Mouse (Mus musculus): ENCODE results near the gene Sae1. TPM values are rescaled to one million over a fixed set of nuclear protein-coding genes. Genes with fewer than 3 reads are reported as not detected.
A peak's percentile ranks its signal among the peaks of the same experiment; 100 is the strongest.

The Sae1 gene
- polyA plus RNA-seq, 1 experiment from 2014 or later: 184 TPM

DNA sequence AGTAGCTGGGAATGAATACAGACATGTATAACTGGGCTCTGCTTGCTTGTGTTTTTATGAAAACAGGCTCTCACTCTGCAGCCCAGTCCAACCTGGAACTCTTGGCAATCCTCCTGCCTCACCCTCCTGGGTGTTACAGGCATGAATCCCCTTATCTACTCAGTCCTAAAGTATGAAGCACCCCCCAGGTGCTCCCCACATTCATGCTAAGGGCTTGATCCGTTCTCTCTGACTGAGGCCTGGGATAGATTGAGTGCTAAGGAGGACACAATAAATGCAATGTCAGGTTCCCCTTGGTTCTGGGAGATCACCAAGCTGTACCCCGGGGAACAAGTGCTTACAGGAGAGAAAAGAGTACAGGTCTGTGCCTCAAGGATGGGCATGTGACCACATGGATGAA is 90.0 kb downstream of the Sae1 start:
- ATAC-seq (replicated peaks; ENCODE audit: low FRiP score, low read depth): no peak
- Histone ChIP-seq H3K27ac (0 out of 2 replicates have a peak overlapping the region, but pooled peaks have one; percentile 76), H3K9me3 (replicated peaks; ENCODE audit: low read length) (no peaks in the 10 kb centered on the region), H3K9ac (ENCODE audit: low read depth, low read length) (no peak overlapping the region), H3K4me2 (ENCODE audit: low read length) (no peak overlapping the region), H3K4me1 (replicated peaks; ENCODE audit: insufficient read depth, low read length) (no peaks in the 10 kb centered on the region; the same call in 1 of the 2 replicates), H3K36me3 (ENCODE audit: insufficient read depth, low read length) (no peaks in the 10 kb centered on the region), H3K27me3 (ENCODE audit: insufficient read depth, low read length) (no peaks in the 10 kb centered on the region), H3K4me3 (replicated peaks; ENCODE audit: low read depth, low read length) (no peak overlapping the region)
- no peak for TF ChIP-seq CTCF (IDR thresholded peaks at IDR 0.05; ENCODE audit: low read depth)
- no peak for DNase-seq (ENCODE audit: low spot score)
- WGBS: 58% methylated on average over 2 of the region's 2 CpGs

DNA sequence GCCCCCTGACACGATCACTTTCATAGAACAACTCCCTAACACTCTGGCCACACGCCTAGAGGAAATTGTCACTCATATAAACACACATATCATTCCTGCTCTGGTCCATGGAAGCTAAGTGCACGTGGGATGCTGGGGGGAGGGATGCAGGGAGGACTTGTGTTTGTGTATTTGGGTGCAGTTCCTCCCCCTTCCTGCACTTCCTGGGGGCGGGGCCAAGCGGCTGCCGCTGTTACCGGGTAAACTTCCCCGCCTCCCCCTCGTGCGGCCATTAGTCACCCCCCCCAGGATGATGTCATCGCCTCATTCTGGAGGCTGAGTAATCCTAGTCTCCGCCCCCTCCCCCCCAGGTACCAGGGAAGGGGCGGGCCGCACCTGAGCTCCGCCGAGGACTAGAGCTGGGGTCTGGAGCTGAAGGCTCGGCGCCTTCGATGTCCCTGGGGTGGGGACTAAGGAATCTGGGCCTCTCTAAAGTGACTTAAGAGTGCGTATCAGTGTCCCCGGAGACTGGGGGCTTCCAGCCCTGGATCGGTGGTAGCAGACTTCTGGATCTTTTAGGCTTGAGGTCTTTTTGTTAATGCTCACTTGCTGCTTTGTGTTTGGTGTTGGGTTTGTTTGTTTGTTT is 90.7 kb downstream of the Sae1 start:
- Histone ChIP-seq H3K4me3 (replicated peaks; ENCODE audit: low read depth, low read length) (peak overlapping the region; percentile 16), H3K4me1 (replicated peaks; ENCODE audit: insufficient read depth, low read length) (no peaks in the 10 kb centered on the region; the same call in 1 of the 2 replicates), H3K9me3 (replicated peaks; ENCODE audit: low read length) (no peaks in the 10 kb centered on the region), H3K36me3 (ENCODE audit: insufficient read depth, low read length) (no peaks in the 10 kb centered on the region), H3K27me3 (ENCODE audit: insufficient read depth, low read length) (no peaks in the 10 kb centered on the region), H3K9ac (ENCODE audit: low read depth, low read length) (peak overlapping the region; percentile 38; the same call in 1 of the 2 replicates), H3K27ac (peak overlapping the region; percentile 76), H3K4me2 (ENCODE audit: low read length) (peak overlapping the region; percentile 52)
- 2% methylated on average over 22 of the region's 22 CpGs for WGBS
- peak; percentile 48 for ATAC-seq (replicated peaks; ENCODE audit: low FRiP score, low read depth)
- DNase-seq (ENCODE audit: low spot score): peak; percentile 96
- peak; percentile 41 for TF ChIP-seq CTCF (IDR thresholded peaks at IDR 0.05; ENCODE audit: low read depth)

DNA sequence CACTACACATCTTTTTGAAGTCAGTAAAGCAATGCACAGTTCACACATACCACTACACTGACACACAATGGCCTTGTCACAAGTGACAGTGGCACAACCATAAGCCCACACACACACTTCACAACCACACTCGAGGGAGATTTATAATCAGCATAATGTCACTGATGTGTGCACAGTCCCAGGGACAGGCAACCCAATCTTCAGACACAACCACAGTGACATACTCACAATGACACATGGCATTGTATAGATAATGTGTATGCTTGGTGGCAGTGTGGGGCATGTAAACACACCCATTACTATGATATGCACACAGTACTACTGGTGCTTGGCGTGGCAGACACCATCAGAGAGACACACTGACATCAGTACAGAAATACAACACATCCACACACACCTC is 91.5 kb downstream of the Sae1 start:
- ATAC-seq (replicated peaks; ENCODE audit: low FRiP score, low read depth) (no peak), DNase-seq (ENCODE audit: low spot score) (no peak)
- Histone ChIP-seq H3K4me3 (replicated peaks; ENCODE audit: low read depth, low read length) (no peak overlapping the region), H3K9me3 (replicated peaks; ENCODE audit: low read length) (no peaks in the 10 kb centered on the region), H3K27ac (peak overlapping the region; percentile 81), H3K4me1 (replicated peaks; ENCODE audit: insufficient read depth, low read length) (no peaks in the 10 kb centered on the region; the same call in 1 of the 2 replicates), H3K9ac (ENCODE audit: low read depth, low read length) (no peak overlapping the region), H3K36me3 (ENCODE audit: insufficient read depth, low read length) (no peaks in the 10 kb centered on the region), H3K4me2 (ENCODE audit: low read length) (no peak overlapping the region; the same call in 1 of the 2 replicates), H3K27me3 (ENCODE audit: insufficient read depth, low read length) (no peaks in the 10 kb centered on the region)
- 39% methylated on average over 2 of the region's 2 CpGs for WGBS
- no peak for TF ChIP-seq CTCF (IDR thresholded peaks at IDR 0.05; ENCODE audit: low read depth)

DNA sequence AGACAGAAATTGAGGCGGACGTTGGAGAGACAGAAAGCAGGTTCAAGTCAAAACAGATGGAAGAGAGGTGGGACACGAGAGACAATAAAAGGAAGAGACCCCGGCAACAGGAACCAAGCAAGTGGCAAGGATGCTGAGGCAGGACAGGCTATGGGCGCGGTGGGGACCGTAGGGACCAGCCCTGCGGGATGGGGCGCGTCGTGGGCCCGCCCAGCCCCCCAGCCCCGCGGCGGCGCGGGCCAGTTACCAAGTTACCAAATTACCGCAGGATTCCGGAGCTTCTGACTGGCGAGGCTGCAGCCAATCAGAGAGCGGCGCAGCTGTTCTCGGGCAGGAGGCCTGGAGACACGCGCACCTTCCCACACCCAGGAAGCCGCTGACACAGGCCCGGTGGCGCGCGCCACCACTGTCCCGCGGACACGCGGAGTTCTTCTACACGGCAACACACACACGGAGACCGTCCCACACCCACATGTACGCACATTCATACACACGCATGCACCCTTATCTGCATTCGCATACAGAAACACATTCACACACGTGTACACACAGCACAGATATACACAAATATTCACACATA is 92.2 kb downstream of the Sae1 start:
- peak; percentile 90 for DNase-seq (ENCODE audit: low spot score)
- peak overlapping the region; percentile 46 for H3K4me3 ChIP-seq (replicated peaks; ENCODE audit: low read depth, low read length)

DNA sequence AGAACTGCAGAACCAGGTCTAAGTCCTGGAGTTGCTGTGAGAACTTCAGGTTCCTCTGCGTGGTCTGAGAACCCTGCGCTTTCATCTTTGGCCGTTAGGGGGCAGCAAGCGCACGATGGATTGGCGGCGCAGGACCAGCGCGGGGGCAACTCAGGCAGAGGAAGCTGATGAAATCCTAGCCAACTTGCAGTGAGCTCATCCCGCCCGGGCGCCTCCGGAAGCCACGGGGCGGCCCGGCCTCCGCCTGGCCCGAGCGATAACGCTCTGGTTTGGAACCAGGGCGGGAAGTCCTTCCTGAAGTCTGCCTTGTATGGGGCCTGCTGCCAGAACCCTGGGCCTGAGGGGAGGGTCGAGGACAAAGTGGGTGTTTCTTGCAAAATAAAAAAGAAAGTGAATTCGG is 92.8 kb downstream of the Sae1 start:
- H3K9ac ChIP-seq (ENCODE audit: low read depth, low read length): peak overlapping the region; percentile 53

More for the DNA sequence above, 92.2 kb downstream of the Sae1 start:
- no peak for TF ChIP-seq CTCF (IDR thresholded peaks at IDR 0.05; ENCODE audit: low read depth)
- Histone ChIP-seq H3K9me3 (replicated peaks; ENCODE audit: low read length) (no peaks in the 10 kb centered on the region), H3K27ac (peak overlapping the region; percentile 81), H3K4me2 (ENCODE audit: low read length) (peak overlapping the region; percentile 65), H3K27me3 (ENCODE audit: insufficient read depth, low read length) (no peaks in the 10 kb centered on the region), H3K9ac (ENCODE audit: low read depth, low read length) (peak overlapping the region; percentile 53), H3K36me3 (ENCODE audit: insufficient read depth, low read length) (no peaks in the 10 kb centered on the region), H3K4me1 (replicated peaks; ENCODE audit: insufficient read depth, low read length) (no peaks in the 10 kb centered on the region; the same call in 1 of the 2 replicates)
- peak; percentile 37 for ATAC-seq (replicated peaks; ENCODE audit: low FRiP score, low read depth)
- WGBS: 2% methylated on average over 41 of the region's 41 CpGs

DNA sequence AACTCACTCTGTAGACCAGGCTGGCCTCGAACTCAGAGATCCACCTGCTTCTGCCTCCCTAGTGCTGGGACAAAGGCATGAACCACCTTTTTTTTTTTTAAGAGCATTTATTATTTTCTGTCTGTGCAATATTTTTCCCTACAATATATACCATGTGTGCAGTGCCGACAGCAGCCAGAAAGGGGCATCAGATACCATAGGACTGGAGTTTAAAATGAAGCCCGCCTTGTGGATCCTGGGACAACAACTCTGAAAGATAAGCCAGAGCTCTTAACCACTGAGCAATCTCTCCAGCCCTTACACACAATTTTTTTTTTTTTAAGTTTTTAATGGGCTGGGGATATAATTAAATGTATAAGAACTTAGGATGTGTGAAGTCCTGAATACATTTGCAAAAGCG is 93.3 kb downstream of the Sae1 start:
- no peaks in the 10 kb centered on the region for H3K4me1 ChIP-seq (replicated peaks; ENCODE audit: insufficient read depth, low read length)
- ATAC-seq (replicated peaks; ENCODE audit: low FRiP score, low read depth): no peak
- H3K4me3 ChIP-seq (replicated peaks; ENCODE audit: low read depth, low read length): 0 out of 2 replicates have a peak overlapping the region, but pooled peaks have one; percentile 46
- no peaks in the 10 kb centered on the region for H3K36me3 ChIP-seq (ENCODE audit: insufficient read depth, low read length)
- peak overlapping the region; percentile 65 for H3K4me2 ChIP-seq (ENCODE audit: low read length)
- 30% methylated on average over 4 of the region's 4 CpGs for WGBS
- H3K27ac ChIP-seq: no peak overlapping the region
- no peaks in the 10 kb centered on the region for H3K27me3 ChIP-seq (ENCODE audit: insufficient read depth, low read length)
- H3K9me3 ChIP-seq (replicated peaks; ENCODE audit: low read length): no peaks in the 10 kb centered on the region
- peak; percentile 90 for DNase-seq (ENCODE audit: low spot score)
- peak; percentile 32; the same call in 1 of the 2 replicates for TF ChIP-seq CTCF (IDR thresholded peaks at IDR 0.05; ENCODE audit: low read depth)
- no peak overlapping the region for H3K9ac ChIP-seq (ENCODE audit: low read depth, low read length)

More for the DNA sequence above, 92.8 kb downstream of the Sae1 start:
- peak; percentile 97 for DNase-seq (ENCODE audit: low spot score)
- peak; percentile 94 for TF ChIP-seq CTCF (IDR thresholded peaks at IDR 0.05; ENCODE audit: low read depth)
- H3K4me2 ChIP-seq (ENCODE audit: low read length): peak overlapping the region; percentile 65
- peak overlapping the region; percentile 46 for H3K4me3 ChIP-seq (replicated peaks; ENCODE audit: low read depth, low read length)
- H3K9me3 ChIP-seq (replicated peaks; ENCODE audit: low read length): no peaks in the 10 kb centered on the region
- no peaks in the 10 kb centered on the region for H3K36me3 ChIP-seq (ENCODE audit: insufficient read depth, low read length)
- H3K27me3 ChIP-seq (ENCODE audit: insufficient read depth, low read length): no peaks in the 10 kb centered on the region
- peak overlapping the region; percentile 81 for H3K27ac ChIP-seq
- WGBS: under 1% methylated on average over 23 of the region's 23 CpGs
- peak; percentile 84 for ATAC-seq (replicated peaks; ENCODE audit: low FRiP score, low read depth)
- H3K4me1 ChIP-seq (replicated peaks; ENCODE audit: insufficient read depth, low read length): no peaks in the 10 kb centered on the region; the same call in 1 of the 2 replicates
